Mouse (Mus musculus) neural tube, embryonic 14.5 days (tissue): ENCODE data around the gene Rsph3a. TPM values are rescaled to one million over a fixed set of nuclear protein-coding genes. Genes with fewer than 3 reads are reported as not detected.
"Not testable (repeated sequence)": the region's sequence is repeated elsewhere in the genome, so short reads cannot be mapped to it uniquely, and the experiment has no call there.

Experiments used
- ATAC-seq: fragments of 200-750 bp; cut with Nextera tagmentation; 2 replicates; pipeline ENCODE4 v1.8.0; 2017; ENCODE audit warnings: low read depth, mild to moderate bottlenecking, moderate TSS enrichment, moderate library complexity
- H3K27ac ChIP-seq: fragments of 300-500 bp; sonication (generic); 2 replicates; pipeline ENCODE4 v1.5.1; 2014; ENCODE audit warnings: low read depth, mild to moderate bottlenecking, control low read depth, low read length, moderate library complexity, mixed read lengths
- H3K27me3 ChIP-seq: fragments of 300-500 bp; sonication (generic); 2 replicates; pipeline ENCODE4 v1.6.1; 2014; ENCODE audit warnings: low read length; ENCODE audit not compliant: control insufficient read depth, insufficient read depth
- H3K36me3 ChIP-seq: fragments of 300-500 bp; sonication (generic); 2 replicates; pipeline ENCODE4 v1.6.1; 2014; ENCODE audit warnings: low read length, mixed read lengths; ENCODE audit not compliant: control insufficient read depth, insufficient read depth
- H3K4me1 ChIP-seq: fragments of 300-500 bp; sonication (generic); 2 replicates; pipeline ENCODE4 v1.6.1; 2014; ENCODE audit warnings: low read length; ENCODE audit not compliant: control insufficient read depth, insufficient read depth
- H3K4me2 ChIP-seq: fragments of 300-500 bp; sonication (generic); 2 replicates; pipeline ENCODE4 v1.6.1; 2014; ENCODE audit warnings: mild to moderate bottlenecking, low read depth, low read length, control low read depth
- H3K4me3 ChIP-seq: fragments of 300-500 bp; sonication (generic); 2 replicates; pipeline ENCODE4 v1.5.1; 2014; ENCODE audit warnings: low read depth, low read length, control low read depth, mixed read lengths
- H3K9ac ChIP-seq: fragments of 300-500 bp; sonication (generic); replicated peaks from 2 replicates; pipeline ENCODE4 v1.6.1; 2014; ENCODE audit warnings: low read depth, mild to moderate bottlenecking, control low read depth, low read length, mixed read lengths
- H3K9me3 ChIP-seq: fragments of 300-500 bp; sonication (generic); 2 replicates; pipeline ENCODE4 v1.6.1; 2016; ENCODE audit warnings: low read length; ENCODE audit not compliant: control insufficient read depth
- WGBS: fragments of 180-500 bp; shearing (Covaris S2); extraction: QIAGEN DNeasy Blood & Tissue Kit; methylation state at CpG from one replicate; pipeline ENCODE4 v1.1.7; 2014; 5-methylcytosine and 5-hydroxymethylcytosine counted together
- polyA plus RNA-seq: library from polyadenylated mRNA; unstranded; fragments of >200 nt; fragmentation: Nextera tagmentation; extraction: Ambion mirVana; gene quantifications from 2 replicates; pipeline ENCODE4 v1.2.1, GENCODE M21; 2014

The Rsph3a gene
- polyA plus RNA-seq, 1 experiment from 2014 or later: 93.2 TPM

- H3K4me3 ChIP-seq, H3K27ac ChIP-seq, H3K36me3 ChIP-seq, H3K9me3 ChIP-seq, ATAC-seq, H3K4me1 ChIP-seq, H3K4me2 ChIP-seq, H3K27me3 ChIP-seq, H3K9ac ChIP-seq: not testable (repeated sequence)
- WGBS: 64% methylated on average over 1 of the region's 6 CpGs
Measured at GRCm38 (mm10) chr17:8006771-8007170, 61.4 kb downstream of the Rsph3a start.

- not testable (repeated sequence) for H3K36me3 ChIP-seq, H3K4me1 ChIP-seq, ATAC-seq, H3K4me3 ChIP-seq, H3K9me3 ChIP-seq, H3K27ac ChIP-seq, H3K4me2 ChIP-seq, H3K9ac ChIP-seq, H3K27me3 ChIP-seq
- 94% methylated on average over 5 of the region's 7 CpGs for WGBS
Measured at GRCm38 (mm10) chr17:8009565-8009964, 64.2 kb downstream of the Rsph3a start.

- not testable (repeated sequence) for H3K4me2 ChIP-seq, H3K36me3 ChIP-seq, H3K4me3 ChIP-seq, H3K9ac ChIP-seq, ATAC-seq, H3K27me3 ChIP-seq, H3K9me3 ChIP-seq, H3K4me1 ChIP-seq, H3K27ac ChIP-seq
- 84% methylated on average over 3 of the region's 4 CpGs for WGBS
Measured at GRCm38 (mm10) chr17:8013974-8014373, 68.6 kb downstream of the Rsph3a start.

- H3K4me3 ChIP-seq, H3K27me3 ChIP-seq, H3K27ac ChIP-seq, H3K4me1 ChIP-seq, H3K4me2 ChIP-seq, H3K36me3 ChIP-seq, H3K9me3 ChIP-seq, H3K9ac ChIP-seq: not testable (repeated sequence)
- peak; percentile 68; the same call in 1 of the 2 replicates for ATAC-seq
- no CpG with 5 or more reads among the region's 6 CpGs for WGBS
Measured at GRCm38 (mm10) chr17:8022675-8023074, 77.3 kb downstream of the Rsph3a start.

- H3K4me1 ChIP-seq, H3K27me3 ChIP-seq, H3K27ac ChIP-seq, H3K36me3 ChIP-seq, H3K9ac ChIP-seq, H3K9me3 ChIP-seq, H3K4me3 ChIP-seq, H3K4me2 ChIP-seq: not testable (repeated sequence)
- ATAC-seq: peak; percentile 87
- WGBS: no CpG with 5 or more reads among the region's 12 CpGs
Measured at GRCm38 (mm10) chr17:8027475-8028168, 82.2 kb downstream of the Rsph3a start.

Other genes with a start within 250 kb of the Rsph3a start
- gene Fndc1, start 118.3 kb upstream of the Rsph3a start, polyA plus RNA-seq: 8.6 and 11.1 TPM in 2 replicates
- gene Tagap, start 19.6 kb upstream of the Rsph3a start, polyA plus RNA-seq: 0.42 and 0.54 TPM in 2 replicates
- 0.33 TPM in 1 of 2 replicates, not detected in the other for gene Gm49673, start 202.2 kb downstream of the Rsph3a start, polyA plus RNA-seq
- gene Rnaset2a, start 202.5 kb downstream of the Rsph3a start, polyA plus RNA-seq: 8.3 and 11.7 TPM in 2 replicates
- 30.9 and 34.9 TPM in 2 replicates for gene Fgfr1op, start 219.9 kb downstream of the Rsph3a start, polyA plus RNA-seq